ENCODE assay signal across 11 mouse cellular contexts in the genomic region with DNA sequence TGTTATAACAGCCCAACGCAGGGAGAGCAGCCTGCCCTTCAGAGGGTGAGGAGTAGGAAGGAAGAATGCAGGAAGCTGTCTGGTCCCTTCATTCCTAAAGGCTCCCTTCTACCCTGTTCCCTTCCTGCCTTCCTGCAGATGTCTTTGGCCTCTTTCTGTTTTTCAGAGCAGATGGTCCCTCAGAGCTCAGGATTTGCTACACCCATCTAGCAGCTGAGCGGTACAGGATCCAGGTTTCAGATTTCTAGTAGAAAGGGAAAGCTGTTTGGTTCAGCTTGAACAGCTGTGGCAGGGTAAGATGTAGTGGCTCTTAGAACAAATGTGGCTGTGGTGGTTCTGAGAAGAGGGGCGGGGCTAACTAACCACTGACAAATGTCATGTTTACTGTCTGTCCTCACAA.
A peak's percentile ranks its signal among the peaks of the same experiment; 100 is the strongest.
DNase-seq lines count a peak whose midpoint lies in the region; ATAC-seq lines count a peak whose summit lies in the region.
"Had no signal": no experiment of that assay in that cellular context is flagged by ENCODE, and none has a peak within 500 bp of the region (broad histone marks: within the 10 kb centered on the region; RNA-seq: fewer than 3 reads in every experiment).

No protein-coding gene starts in this region.

- no peak overlapping the region for H3K27ac ChIP-seq in kidney, embryonic 16.5 days (ENCODE audit: low read length)
- no peak overlapping the region for H3K27ac ChIP-seq in embryonic facial prominence, embryonic 11.5 days (replicated peaks; ENCODE audit: low read depth, low read length)
- H3K27ac ChIP-seq in liver, embryonic 12.5 days, result no peak overlapping the region

- WGBS in kidney, embryonic 16.5 days, result 42% methylated on average over 3 of the region's 3 CpGs
- WGBS in embryonic facial prominence, embryonic 11.5 days, result 54% methylated on average over 3 of the region's 3 CpGs
- 42% methylated on average over 3 of the region's 3 CpGs for WGBS in liver, embryonic 12.5 days (ENCODE audit: insufficient replicate concordance)

- H3K9me3 ChIP-seq in kidney, embryonic 16.5 days (ENCODE audit: low read length), result no peaks in the 10 kb centered on the region
- H3K9me3 ChIP-seq in embryonic facial prominence, embryonic 11.5 days (replicated peaks; ENCODE audit: control insufficient read depth, low read length), result no peaks in the 10 kb centered on the region
- H3K9me3 ChIP-seq in liver, embryonic 12.5 days (replicated peaks), result 0 out of 2 replicates have a peak, but pooled peaks cover 4% of the 10 kb centered on the region
- H3K9me3 ChIP-seq: G1E had no signal

- H3K4me2 ChIP-seq in kidney, embryonic 16.5 days (replicated peaks; ENCODE audit: low read depth, low read length), result no peak overlapping the region
- H3K4me2 ChIP-seq in embryonic facial prominence, embryonic 11.5 days (ENCODE audit: low read depth, low read length), result no peak overlapping the region
- H3K4me2 ChIP-seq in liver, embryonic 12.5 days, result no peak overlapping the region

- H3K36me3 ChIP-seq in kidney, embryonic 16.5 days (ENCODE audit: insufficient read depth, low read length), result no peaks in the 10 kb centered on the region
- H3K36me3 ChIP-seq in embryonic facial prominence, embryonic 11.5 days (replicated peaks; ENCODE audit: control insufficient read depth, insufficient read depth, low read depth, low read length), result no peaks in the 10 kb centered on the region
- H3K36me3 ChIP-seq in liver, embryonic 12.5 days, result no peaks in the 10 kb centered on the region
- H3K36me3 ChIP-seq: G1E had no signal

- H3K9ac ChIP-seq in kidney, embryonic 16.5 days (replicated peaks; ENCODE audit: low read length), result no peak overlapping the region
- H3K9ac ChIP-seq in embryonic facial prominence, embryonic 11.5 days (replicated peaks; ENCODE audit: low read length), result no peak overlapping the region
- H3K9ac ChIP-seq in liver, embryonic 12.5 days, result no peak overlapping the region

- H3K27me3 ChIP-seq in kidney, embryonic 16.5 days (ENCODE audit: insufficient read depth, low read length), result no peaks in the 10 kb centered on the region
- no peaks in the 10 kb centered on the region for H3K27me3 ChIP-seq in embryonic facial prominence, embryonic 11.5 days (ENCODE audit: control insufficient read depth, insufficient read depth, low read length)
- H3K27me3 ChIP-seq in liver, embryonic 12.5 days (replicated peaks), result no peaks in the 10 kb centered on the region

- no peaks in the 10 kb centered on the region for H3K4me1 ChIP-seq in kidney, embryonic 16.5 days (ENCODE audit: insufficient read depth, low read length)
- H3K4me1 ChIP-seq in embryonic facial prominence, embryonic 11.5 days (ENCODE audit: control insufficient read depth, insufficient read depth, low read length), result no peaks in the 10 kb centered on the region
- no peaks in the 10 kb centered on the region for H3K4me1 ChIP-seq in liver, embryonic 12.5 days

- DNase-seq in kidney, postnatal 36 days, result no peak
- DNase-seq in NIH3T3 (ENCODE audit: low read depth), result peak; percentile 25
- peak; percentile 46 for DNase-seq in embryonic facial prominence, embryonic 11.5 days (ENCODE audit: low spot score)
- peak; percentile 33 for DNase-seq in layer of hippocampus, adult 9-10 months (ENCODE audit: low spot score)
- DNase-seq: kidney, adult 11 months; lung, postnatal 14 days had no signal

- H3K4me3 ChIP-seq in kidney, embryonic 16.5 days (ENCODE audit: low read length), result no peak overlapping the region
- no peak overlapping the region for H3K4me3 ChIP-seq in embryonic facial prominence, embryonic 11.5 days (ENCODE audit: low read depth, low read length)
- H3K4me3 ChIP-seq in liver, embryonic 12.5 days, result no peak overlapping the region

- ATAC-seq in kidney, embryonic 16.5 days (ENCODE audit: low FRiP score, low TSS enrichment), result peak; percentile 31; the same call in 1 of the 2 replicates
- peak; percentile 56; the same call in 1 of the 2 replicates for ATAC-seq in embryonic facial prominence, embryonic 11.5 days (replicated peaks; ENCODE audit: insufficient number of reproducible peaks, low FRiP score, low TSS enrichment, low read depth)
- no peak for ATAC-seq in liver, embryonic 12.5 days
- ATAC-seq in monocyte, adult 5-6 weeks (replicated peaks; ENCODE audit: insufficient number of reproducible peaks, low FRiP score, low TSS enrichment, poor library complexity, severe bottlenecking), result no peak
- ATAC-seq in inflammation-experienced regulatory T-cells, adult 6 months, result no peak

Comparison
In these comparisons a context has a peak if more than half of its experiments do, and no peak if none do; other contexts are left out.
1. ATAC-seq: peak in kidney, embryonic 16.5 days (single experiment) and embryonic facial prominence, embryonic 11.5 days (single experiment); none in liver, embryonic 12.5 days (single experiment), monocyte, adult 5-6 weeks (single experiment) and inflammation-experienced regulatory T-cells, adult 6 months (single experiment).
2. DNase-seq: peak in NIH3T3 (single experiment), embryonic facial prominence, embryonic 11.5 days (single experiment) and layer of hippocampus, adult 9-10 months (single experiment); none in kidney, postnatal 36 days (0 of 2).